Mouse (Mus musculus): ENCODE measurements around the gene Olfr1357.

- TF ChIP-seq CTCF (IDR thresholded peaks at IDR 0.05; ENCODE audit: control insufficient read depth, insufficient read depth, insufficient replicate concordance, low read depth, low read length) = no peak
- no peak for TF ChIP-seq POLR2A (IDR thresholded peaks at IDR 0.05; ENCODE audit: control insufficient read depth, low read depth, low read length)
Measured at GRCm38 (mm10) chr10:78590744-78591143, 27.1 kb downstream of the Olfr1357 start.
